Mouse (Mus musculus): ENCODE measurements at regions not wholly inside any gene's neighbourhood (a gene's known extent, or its start where the extent isn't known, plus 50 kb on each side); places are given as distances from the start of the nearest gene placed in this dataset.

DNA sequence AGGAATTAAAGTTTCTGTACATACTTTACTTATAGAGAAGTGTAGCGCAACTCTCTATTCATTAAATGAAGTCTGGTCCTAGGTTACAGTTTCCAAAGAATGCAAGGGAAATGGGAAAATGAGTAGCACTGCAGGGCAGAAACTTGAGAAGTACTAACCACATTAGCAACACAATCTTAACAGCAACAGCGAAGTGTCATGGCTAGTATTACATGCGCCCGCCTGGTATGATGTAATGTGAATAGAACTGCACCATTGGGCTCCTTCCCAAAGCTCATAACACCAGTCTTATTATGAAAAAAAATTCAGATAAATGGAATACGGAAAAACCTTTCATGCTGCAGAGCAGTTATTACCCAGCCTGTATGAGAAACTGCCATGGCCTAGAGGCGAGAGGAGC, 201.8 kb upstream of the Gm11042 start:
- ATAC-seq (ENCODE audit: insufficient read depth, low read depth) (no peak), DNase-seq (ENCODE audit: low spot score) (no peak)
- TF ChIP-seq EP300 (IDR thresholded peaks at IDR 0.05; ENCODE audit: low read depth) (no peak), CTCF (IDR thresholded peaks at IDR 0.05; ENCODE audit: low read depth) (no peak)
- no peak overlapping the region for H3K4me3 ChIP-seq (ENCODE audit: low read depth, low read length)
- no peak overlapping the region for H3K27ac ChIP-seq (ENCODE audit: low read depth)
- H3K9ac ChIP-seq (replicated peaks; ENCODE audit: low read depth, low read length): no peak overlapping the region
- no peaks in the 10 kb centered on the region for H3K27me3 ChIP-seq (ENCODE audit: control insufficient read depth, insufficient read depth, low read length)
- WGBS: 86% methylated on average over 6 of the region's 6 CpGs
- no peak overlapping the region for H3K4me2 ChIP-seq (ENCODE audit: low read depth, low read length)
- H3K36me3 ChIP-seq (replicated peaks; ENCODE audit: control insufficient read depth, insufficient read depth, low read length): no peaks in the 10 kb centered on the region
- no peaks in the 10 kb centered on the region for H3K9me3 ChIP-seq (replicated peaks; ENCODE audit: control insufficient read depth, low read length)
- no peaks in the 10 kb centered on the region for H3K4me1 ChIP-seq (ENCODE audit: control insufficient read depth, insufficient read depth)

DNA sequence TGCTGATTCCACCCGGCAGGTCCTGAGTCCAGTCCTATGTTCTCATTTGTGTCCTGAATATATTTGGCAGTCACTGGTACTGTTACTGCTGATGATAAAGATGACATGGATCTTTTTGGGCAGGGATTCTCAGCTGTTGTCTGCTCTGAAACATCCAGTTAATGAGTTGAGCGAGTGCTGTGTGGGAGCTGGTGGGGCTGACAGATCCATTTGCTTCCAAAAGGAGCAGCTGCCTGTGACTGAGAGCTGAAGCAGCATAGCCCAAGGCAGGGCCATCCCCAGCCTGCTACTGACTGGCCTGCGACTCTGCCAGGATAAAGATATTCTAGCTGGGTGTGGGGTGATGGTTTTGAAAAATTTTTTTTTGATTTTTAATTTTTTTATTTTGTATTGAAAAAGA, 200.3 kb upstream of the Gm11042 start:
- DNase-seq (ENCODE audit: low spot score): no peak

DNA sequence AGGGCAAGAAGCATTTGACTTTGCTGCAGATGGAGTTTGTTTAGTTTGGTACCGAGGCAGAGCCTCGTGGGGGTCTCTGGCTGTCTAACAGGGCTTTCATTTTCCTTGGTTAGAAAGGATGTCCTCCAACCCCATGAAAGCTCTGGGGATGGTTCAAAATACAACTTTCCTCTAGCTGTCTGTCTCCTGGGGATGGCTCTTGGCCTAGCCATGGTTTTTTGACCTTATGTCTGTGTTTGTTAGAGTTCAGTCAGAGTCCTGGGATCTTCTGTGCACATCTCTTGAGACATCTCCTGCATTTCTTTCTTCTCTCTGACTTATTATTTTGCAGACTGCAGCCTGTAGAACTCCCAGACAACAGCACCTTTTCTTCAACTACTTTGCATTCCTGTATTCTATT, 186.6 kb upstream of the Gm11042 start:
- Histone ChIP-seq H3K36me3 (replicated peaks; ENCODE audit: control insufficient read depth, insufficient read depth, low read length) (no peaks in the 10 kb centered on the region), H3K4me3 (ENCODE audit: low read depth, low read length) (no peak overlapping the region), H3K9ac (replicated peaks; ENCODE audit: low read depth, low read length) (no peak overlapping the region), H3K27me3 (ENCODE audit: control insufficient read depth, insufficient read depth, low read length) (no peaks in the 10 kb centered on the region), H3K4me1 (ENCODE audit: control insufficient read depth, insufficient read depth) (no peaks in the 10 kb centered on the region), H3K4me2 (ENCODE audit: low read depth, low read length) (no peak overlapping the region), H3K9me3 (replicated peaks; ENCODE audit: control insufficient read depth, low read length) (no peaks in the 10 kb centered on the region), H3K27ac (ENCODE audit: low read depth) (no peak overlapping the region)
- TF ChIP-seq EP300 (IDR thresholded peaks at IDR 0.05; ENCODE audit: low read depth): no peak
- TF ChIP-seq CTCF (IDR thresholded peaks at IDR 0.05; ENCODE audit: low read depth): no peak
- ATAC-seq (ENCODE audit: insufficient read depth, low read depth) (no peak), DNase-seq (ENCODE audit: low spot score) (no peak)
- 70% methylated on average over 2 of the region's 2 CpGs for WGBS

More for the DNA sequence above, 200.3 kb upstream of the Gm11042 start:
- H3K4me3 ChIP-seq (ENCODE audit: low read depth, low read length): no peak overlapping the region
- no peak for TF ChIP-seq CTCF (IDR thresholded peaks at IDR 0.05; ENCODE audit: low read depth)
- no peak for TF ChIP-seq EP300 (IDR thresholded peaks at IDR 0.05; ENCODE audit: low read depth)
- H3K27me3 ChIP-seq (ENCODE audit: control insufficient read depth, insufficient read depth, low read length): no peaks in the 10 kb centered on the region
- no peak overlapping the region for H3K9ac ChIP-seq (replicated peaks; ENCODE audit: low read depth, low read length)
- H3K9me3 ChIP-seq (replicated peaks; ENCODE audit: control insufficient read depth, low read length): no peaks in the 10 kb centered on the region
- H3K36me3 ChIP-seq (replicated peaks; ENCODE audit: control insufficient read depth, insufficient read depth, low read length): no peaks in the 10 kb centered on the region
- no peak overlapping the region for H3K27ac ChIP-seq (ENCODE audit: low read depth)
- no peak for ATAC-seq (ENCODE audit: insufficient read depth, low read depth)
- WGBS: 53% methylated on average over 3 of the region's 3 CpGs
- no peak overlapping the region for H3K4me2 ChIP-seq (ENCODE audit: low read depth, low read length)
- H3K4me1 ChIP-seq (ENCODE audit: control insufficient read depth, insufficient read depth): no peaks in the 10 kb centered on the region

DNA sequence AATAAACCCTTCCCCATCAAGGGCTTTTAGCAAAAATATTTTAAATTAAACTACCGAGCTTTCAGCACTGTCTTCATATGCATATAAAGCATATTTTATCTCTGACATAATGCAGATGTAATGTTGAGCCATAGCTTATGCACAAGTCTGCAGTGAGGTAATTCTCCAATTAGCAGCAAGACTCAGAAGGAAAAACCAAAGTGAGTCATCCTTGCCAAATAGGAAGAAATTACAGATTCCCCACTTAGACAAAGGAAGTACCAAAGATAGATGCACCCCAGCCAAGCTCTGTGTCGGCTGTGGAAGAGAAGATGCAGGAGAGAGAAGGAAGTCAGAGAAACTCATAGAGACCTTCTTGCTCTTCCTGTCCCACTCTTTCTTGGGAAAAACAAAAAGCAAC, 161.4 kb upstream of the Gm11042 start:
- H3K9me3 ChIP-seq (replicated peaks; ENCODE audit: control insufficient read depth, low read length): no peaks in the 10 kb centered on the region
- no peak overlapping the region for H3K4me2 ChIP-seq (ENCODE audit: low read depth, low read length)
- H3K27ac ChIP-seq (ENCODE audit: low read depth): no peak overlapping the region
- no peaks in the 10 kb centered on the region for H3K4me1 ChIP-seq (ENCODE audit: control insufficient read depth, insufficient read depth)
- DNase-seq (ENCODE audit: low spot score): no peak
- no peaks in the 10 kb centered on the region for H3K36me3 ChIP-seq (replicated peaks; ENCODE audit: control insufficient read depth, insufficient read depth, low read length)
- H3K9ac ChIP-seq (replicated peaks; ENCODE audit: low read depth, low read length): no peak overlapping the region
- 50% methylated on average over 2 of the region's 2 CpGs for WGBS
- no peaks in the 10 kb centered on the region for H3K27me3 ChIP-seq (ENCODE audit: control insufficient read depth, insufficient read depth, low read length)
- no peak overlapping the region for H3K4me3 ChIP-seq (ENCODE audit: low read depth, low read length)
- TF ChIP-seq EP300 (IDR thresholded peaks at IDR 0.05; ENCODE audit: low read depth) (no peak), CTCF (IDR thresholded peaks at IDR 0.05; ENCODE audit: low read depth) (no peak)
- ATAC-seq (ENCODE audit: insufficient read depth, low read depth): no peak

DNA sequence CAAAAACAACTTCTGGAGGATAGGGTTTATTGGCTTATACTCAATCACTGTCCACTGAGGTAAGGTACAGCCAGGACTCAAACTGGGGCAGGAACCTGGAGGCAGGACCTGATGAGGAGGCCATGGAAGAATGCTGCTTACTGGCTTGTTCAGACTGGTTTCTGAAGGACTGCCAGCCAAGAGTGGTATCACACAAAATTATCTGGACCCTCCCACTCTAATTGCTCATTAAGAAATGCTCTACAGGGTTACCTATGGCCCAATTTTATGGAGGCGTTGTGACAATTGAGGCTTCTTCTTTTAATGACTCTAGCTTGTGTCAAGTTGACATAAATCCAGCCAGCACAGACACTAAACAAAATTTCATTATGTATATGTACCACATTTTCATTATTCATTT, 158.5 kb upstream of the Gm11042 start:
- WGBS: 70% methylated on average over 1 of the region's 1 CpGs
- no peaks in the 10 kb centered on the region for H3K36me3 ChIP-seq (replicated peaks; ENCODE audit: control insufficient read depth, insufficient read depth, low read length)
- H3K9ac ChIP-seq (replicated peaks; ENCODE audit: low read depth, low read length): no peak overlapping the region
- no peak for ATAC-seq (ENCODE audit: insufficient read depth, low read depth)
- H3K4me1 ChIP-seq (ENCODE audit: control insufficient read depth, insufficient read depth): no peaks in the 10 kb centered on the region
- no peak overlapping the region for H3K27ac ChIP-seq (ENCODE audit: low read depth)
- DNase-seq (ENCODE audit: low spot score): no peak
- TF ChIP-seq EP300 (IDR thresholded peaks at IDR 0.05; ENCODE audit: low read depth) (no peak), CTCF (IDR thresholded peaks at IDR 0.05; ENCODE audit: low read depth) (no peak)
- H3K4me2 ChIP-seq (ENCODE audit: low read depth, low read length): no peak overlapping the region
- no peak overlapping the region for H3K4me3 ChIP-seq (ENCODE audit: low read depth, low read length)
- no peaks in the 10 kb centered on the region for H3K27me3 ChIP-seq (ENCODE audit: control insufficient read depth, insufficient read depth, low read length)
- no peaks in the 10 kb centered on the region for H3K9me3 ChIP-seq (replicated peaks; ENCODE audit: control insufficient read depth, low read length)

DNA sequence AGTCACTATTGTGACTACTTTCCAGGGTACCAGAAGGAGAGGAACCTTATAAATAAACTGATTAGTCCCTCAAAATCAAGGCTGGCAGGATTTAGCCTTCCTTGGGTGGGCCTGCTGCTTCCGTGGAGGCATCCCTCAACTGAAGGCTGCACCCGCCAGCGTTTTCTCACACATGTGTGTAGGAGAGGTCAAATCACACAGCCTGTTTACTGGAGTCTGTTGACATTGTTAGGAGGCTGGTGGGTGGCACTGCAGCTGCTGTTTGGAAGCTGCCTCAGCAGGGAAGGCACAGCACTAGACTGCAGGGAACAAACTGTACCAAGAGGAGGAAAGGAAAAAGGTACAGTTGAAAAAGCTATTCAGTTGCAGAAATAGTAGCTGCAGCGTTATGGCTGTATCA, 142.3 kb upstream of the Gm11042 start:
- 45% methylated on average over 4 of the region's 4 CpGs for WGBS
- Histone ChIP-seq H3K27ac (ENCODE audit: low read depth) (no peak overlapping the region), H3K36me3 (replicated peaks; ENCODE audit: control insufficient read depth, insufficient read depth, low read length) (no peaks in the 10 kb centered on the region), H3K27me3 (ENCODE audit: control insufficient read depth, insufficient read depth, low read length) (no peaks in the 10 kb centered on the region), H3K9ac (replicated peaks; ENCODE audit: low read depth, low read length) (no peak overlapping the region), H3K4me3 (ENCODE audit: low read depth, low read length) (no peak overlapping the region), H3K4me1 (ENCODE audit: control insufficient read depth, insufficient read depth) (no peaks in the 10 kb centered on the region), H3K4me2 (ENCODE audit: low read depth, low read length) (no peak overlapping the region), H3K9me3 (replicated peaks; ENCODE audit: control insufficient read depth, low read length) (no peaks in the 10 kb centered on the region)
- TF ChIP-seq EP300 (IDR thresholded peaks at IDR 0.05; ENCODE audit: low read depth) (no peak), CTCF (IDR thresholded peaks at IDR 0.05; ENCODE audit: low read depth) (no peak)
- DNase-seq (ENCODE audit: low spot score): no peak
- ATAC-seq (ENCODE audit: insufficient read depth, low read depth): no peak
